In the genomic region with DNA sequence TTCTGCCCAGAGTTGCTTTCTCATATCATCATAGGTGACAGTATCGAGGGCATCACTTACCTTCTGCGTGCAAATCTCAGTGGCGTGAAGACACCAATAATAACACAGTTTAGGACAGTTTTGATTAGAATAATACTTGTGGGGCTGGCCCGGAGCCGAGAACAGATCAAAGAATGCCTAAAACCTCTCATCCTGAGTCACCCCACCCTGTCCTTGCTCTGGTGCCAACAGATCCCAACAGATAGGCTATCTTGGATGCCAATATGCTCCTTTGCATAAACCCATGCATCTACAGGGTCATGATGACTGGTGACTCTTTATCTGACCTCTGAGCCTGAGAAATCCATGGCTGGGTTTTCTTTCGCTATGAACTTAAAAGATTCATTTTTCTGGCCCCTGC, we compare ENCODE assay signal across 16 mouse cellular contexts.
"Had no signal": no experiment of that assay in that cellular context is flagged by ENCODE, and none has a peak within 500 bp of the region (broad histone marks: within the 10 kb centered on the region; RNA-seq: fewer than 3 reads in every experiment).

No protein-coding gene starts in this region.

- DNase-seq: gastrocnemius, adult 2 months; gastrocnemius, postnatal 14 days; gastrocnemius, postnatal 36 days; heart, adult 11 months; heart, adult 2 months; heart, postnatal 14 days; heart, postnatal 36 days; kidney, adult 11 months; kidney, adult 2 months; kidney, adult 9 months; kidney, postnatal 14 days; kidney, postnatal 36 days; layer of hippocampus, adult 9-11 months; layer of hippocampus, postnatal 36 days; liver; liver, embryonic 13.5 days had no signal
